Mouse (Mus musculus) T-cell, adult 2 months (primary cell): Measurements from ENCODE around the gene Krt83.

Source experiments
- DNase-seq: peaks from one replicate; pipeline ENCODE4 v3.0.0; 2022; ENCODE audit warnings: low spot score

The Krt83 gene

DNA sequence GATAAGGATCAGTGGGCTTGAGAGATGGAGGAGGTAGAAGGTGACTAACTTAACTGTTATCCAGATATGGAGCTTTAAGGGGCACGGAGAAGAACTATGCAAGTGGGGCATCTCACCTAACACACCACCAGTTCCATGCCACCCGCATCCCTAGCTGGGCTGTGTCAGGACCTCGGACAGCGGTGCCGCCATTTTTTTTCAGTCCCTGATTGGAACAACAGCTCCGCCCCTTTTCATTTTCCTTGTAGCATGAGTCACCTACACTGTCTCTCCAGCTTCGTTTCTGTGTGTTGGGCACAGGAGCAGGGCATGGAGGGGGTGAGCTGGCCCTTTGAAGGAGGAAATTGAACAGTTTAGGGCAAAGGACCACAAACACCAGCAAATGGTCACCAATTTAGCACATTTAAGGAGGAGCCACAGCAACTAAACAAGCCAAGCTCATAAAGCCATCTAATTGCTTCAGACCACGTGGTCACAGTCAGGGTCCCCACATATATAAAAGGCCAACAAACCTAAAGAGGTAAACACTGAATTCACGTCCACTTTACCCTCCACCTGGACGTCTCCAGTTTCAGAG is 18.3 kb downstream of the Krt83 start, which contains the start of gene Krt86:
TSS of gene Krt86 (plus strand) at position 527 of the 577 bp plus-strand sequence.
- DNase-seq = no peak

GRCm38 (mm10) chr15:101469093-101469492 is 22.2 kb downstream of the Krt83 start:
- DNase-seq = no peak

- no peak for DNase-seq
Measured at GRCm38 (mm10) chr15:101463651-101464050, 27.7 kb downstream of the Krt83 start, which contains the start of gene Krt81. Gene Krt81 (minus strand): TSS chr15:101463751.

- no peak for DNase-seq
Measured at GRCm38 (mm10) chr15:101459283-101459682, 32.0 kb downstream of the Krt83 start.

DNA sequence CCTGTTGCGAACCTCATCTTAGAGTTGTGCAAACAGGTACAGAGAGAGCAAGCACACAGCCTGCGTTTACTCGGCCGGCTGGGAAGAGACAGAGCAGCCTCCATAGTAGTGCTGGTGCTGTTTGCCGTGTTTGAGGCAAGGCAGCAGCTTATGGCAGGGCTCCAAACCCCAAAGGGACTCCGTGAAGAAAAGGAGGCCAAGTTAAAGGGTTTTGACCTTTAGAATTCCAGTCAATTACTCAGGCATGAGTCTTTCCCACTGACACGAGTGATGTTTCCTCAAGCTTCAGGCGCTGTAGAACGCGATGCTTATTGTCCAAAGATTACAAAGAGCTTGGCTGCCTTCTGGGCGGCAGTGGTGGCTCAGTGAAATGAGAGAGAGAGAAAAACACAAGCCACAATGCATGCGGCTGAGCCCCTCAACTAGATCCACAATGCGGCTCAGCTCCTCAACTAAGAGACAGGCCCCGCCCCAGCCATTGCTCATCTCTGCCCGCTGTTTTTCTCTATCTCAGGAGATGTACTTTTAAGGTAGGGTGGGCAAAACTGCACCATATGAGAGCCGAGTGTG is 32.9 kb downstream of the Krt83 start:
- DNase-seq = no peak

DNA sequence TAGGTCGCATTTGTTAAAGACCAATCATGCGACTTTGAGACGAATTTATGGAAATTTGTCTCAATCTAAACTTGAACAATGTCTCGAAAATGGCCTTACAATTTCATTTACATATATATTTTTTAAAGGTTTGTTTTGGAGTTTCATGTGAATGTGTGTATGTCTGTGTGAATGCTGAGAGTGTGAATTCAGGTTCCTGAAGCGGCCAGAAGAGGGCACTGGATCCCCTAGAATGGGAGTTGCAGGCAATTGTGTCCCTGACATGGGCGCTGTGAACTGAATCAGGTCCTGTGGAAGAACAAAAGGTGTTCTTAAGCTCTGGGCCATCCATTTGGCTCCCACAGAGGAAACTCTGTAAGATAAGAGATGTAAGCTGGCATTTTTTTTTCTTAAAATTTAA is 35.4 kb downstream of the Krt83 start:
- DNase-seq = no peak

- no peak for DNase-seq
Measured at GRCm38 (mm10) chr15:101455292-101455691, 36.0 kb downstream of the Krt83 start.

GRCm38 (mm10) chr15:101454774-101455173 is 36.5 kb downstream of the Krt83 start:
- no peak for DNase-seq

GRCm38 (mm10) chr15:101453093-101453736 is 38.1 kb downstream of the Krt83 start:
- DNase-seq = peak; percentile 15

DNA sequence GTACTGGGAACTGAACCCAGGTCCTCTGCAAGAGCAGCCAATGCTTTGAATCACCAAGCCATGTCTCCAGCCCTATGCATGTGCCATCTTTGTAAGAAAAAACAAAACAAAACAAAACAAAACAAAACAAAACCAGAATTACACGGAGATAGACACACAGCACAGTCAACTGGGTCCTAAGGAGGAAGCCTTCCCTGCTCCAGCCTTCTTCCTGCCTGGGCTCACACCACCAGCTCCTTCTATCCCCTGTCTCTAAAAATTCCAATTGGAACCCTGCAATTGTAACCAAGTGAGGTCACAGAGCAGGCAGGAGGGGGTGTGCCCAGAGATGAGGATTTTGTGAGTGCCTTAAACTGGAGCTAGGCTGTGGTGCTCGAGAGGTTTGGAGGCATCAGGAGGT is 43.9 kb downstream of the Krt83 start, which contains the start of gene Krt88:
TSS of gene Krt88 (plus strand) at position 301 of the 400 bp plus-strand sequence.
- no peak for DNase-seq

DNA sequence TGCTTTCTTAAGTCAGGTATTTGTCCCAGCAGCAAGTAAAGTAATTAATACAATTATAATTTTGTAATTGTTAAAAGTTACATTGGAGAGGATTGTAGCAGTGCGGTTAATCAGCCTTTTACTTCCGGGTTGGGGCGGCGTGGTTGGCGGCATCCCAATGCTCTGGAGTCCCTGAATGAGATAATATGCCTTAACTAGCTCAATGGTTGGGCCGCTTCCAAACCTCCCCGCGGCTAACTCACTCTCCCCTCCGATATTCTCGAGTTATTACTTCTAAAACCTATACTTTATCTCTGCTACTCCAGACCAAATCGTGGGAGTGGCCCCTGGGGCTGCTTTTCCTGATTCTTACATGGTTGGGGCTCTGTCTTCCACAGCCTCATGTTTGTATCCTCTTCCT is 44.7 kb downstream of the Krt83 start:
- DNase-seq = no peak

DNA sequence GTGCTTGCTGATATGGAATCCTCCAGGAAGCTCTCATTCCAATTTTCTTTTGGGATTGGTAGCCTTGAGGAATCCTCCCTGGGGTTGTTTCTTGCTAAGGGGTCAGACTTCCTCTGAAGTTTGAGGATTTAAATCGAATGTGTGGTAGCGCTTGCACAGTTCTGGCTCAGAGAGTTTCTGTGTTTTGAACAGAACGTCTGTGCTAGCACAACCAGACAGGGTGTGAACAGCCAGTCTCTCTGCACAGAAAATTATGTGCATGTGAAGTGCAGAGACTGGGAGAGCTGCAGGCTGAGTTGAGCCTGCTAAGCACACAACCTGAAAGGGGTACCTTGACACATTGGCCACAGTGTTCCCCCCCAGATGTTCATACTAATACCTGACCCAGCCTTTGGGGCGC is 50.5 kb downstream of the Krt83 start:
- DNase-seq = no peak

GRCm38 (mm10) chr15:101438555-101438954 is 52.8 kb downstream of the Krt83 start, which contains the start of gene Krt87:
Gene Krt87 (minus strand): TSS chr15:101438804.
- DNase-seq = no peak

DNA sequence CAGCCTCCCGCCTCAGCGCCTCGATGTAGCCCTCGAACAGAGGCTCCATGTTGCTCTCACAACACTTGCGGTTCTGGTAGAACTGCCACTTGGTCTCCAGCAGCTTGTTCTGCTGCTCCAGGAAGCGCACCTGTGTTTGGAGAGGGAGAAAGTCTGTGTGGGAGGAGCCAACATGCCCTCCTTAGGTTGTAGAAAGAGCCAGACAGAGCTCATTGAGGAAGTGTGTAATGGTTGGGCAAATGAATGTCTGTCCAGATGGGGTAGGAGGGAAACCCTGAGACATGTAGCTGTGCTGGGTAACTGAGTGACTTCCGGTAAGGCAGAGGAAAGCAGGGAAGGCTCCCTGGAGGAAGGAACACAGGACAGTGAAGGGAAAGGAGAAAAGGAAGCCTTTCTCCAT is 54.7 kb downstream of the Krt83 start:
- DNase-seq = no peak
